Mouse (Mus musculus) macrophage (primary cell): ENCODE data around the gene Creld1. TPM values are rescaled to one million over a fixed set of nuclear protein-coding genes. Genes with fewer than 3 reads are reported as not detected.

ENCODE experiments used
- H3K27ac ChIP-seq: fragments of 350-480 bp; formaldehyde crosslinking; 2 replicates; pipeline ENCODE4 v1.9.0; 2021
- H3K36me3 ChIP-seq: fragments of 350-480 bp; formaldehyde crosslinking; 2 replicates; pipeline ENCODE4 v1.9.0; 2021; ENCODE audit errors: inconsistent target
- H3K4me3 ChIP-seq: fragments of 350-480 bp; formaldehyde crosslinking; 2 replicates; pipeline ENCODE4 v1.9.0; 2021; ENCODE audit errors: inconsistent target
- H3K79me2 ChIP-seq: fragments of 350-480 bp; formaldehyde crosslinking; 2 replicates; pipeline ENCODE4 v1.9.0; 2021; ENCODE audit errors: inconsistent target
- WGBS: methylation state at CpG from one replicate; pipeline ENCODE4 v1.1.7; 2026; ENCODE audit warnings: inconsistent platforms; ENCODE audit not compliant: missing documents; 5-methylcytosine and 5-hydroxymethylcytosine counted together
- polyA plus RNA-seq: library from polyadenylated mRNA; stranded (reverse); fragments of 250-400 nt; gene quantifications from 3 replicates; pipeline ENCODE4 v1.2.4, GENCODE M21; 2018; ENCODE audit warnings: inconsistent platforms

The Creld1 gene
- polyA plus RNA-seq, 1 experiment from 2014 or later: 17.8 TPM

DNA sequence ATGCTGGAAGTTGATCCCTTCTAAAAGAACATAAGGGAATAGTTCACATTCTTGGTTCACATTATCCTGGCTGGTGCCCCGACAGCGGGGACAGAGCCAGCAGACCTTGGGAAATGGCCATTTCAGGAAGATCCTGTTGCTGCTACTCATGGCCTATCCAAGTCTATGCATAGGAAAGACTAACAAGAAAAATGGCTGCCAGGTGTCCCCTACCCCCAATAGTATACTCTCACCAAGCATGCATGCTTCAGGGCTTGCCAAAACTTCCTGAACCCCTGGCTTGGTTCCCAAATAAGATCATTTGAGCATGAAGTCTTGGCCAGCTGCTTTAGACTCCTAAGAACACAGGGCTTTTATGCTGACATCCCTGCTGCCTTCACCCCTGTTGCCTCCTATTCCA is 31.3 kb upstream of the Creld1 start:
- no peaks in the 10 kb centered on the region for H3K79me2 ChIP-seq
- H3K4me3 ChIP-seq: no peak overlapping the region
- 93% methylated on average over 2 of the region's 2 CpGs for WGBS
- H3K36me3 ChIP-seq: peaks cover 14% of the 10 kb centered on the region; the same call in 1 of the 2 replicates
- no peak overlapping the region for H3K27ac ChIP-seq

GRCm38 (mm10) chr6:113455007-113455406 is 28.1 kb upstream of the Creld1 start:
- H3K79me2 ChIP-seq: no peaks in the 10 kb centered on the region
- no peak overlapping the region for H3K4me3 ChIP-seq
- H3K27ac ChIP-seq: no peak overlapping the region
- no peaks in the 10 kb centered on the region for H3K36me3 ChIP-seq
- 22% methylated on average over 5 of the region's 5 CpGs for WGBS

GRCm38 (mm10) chr6:113457952-113458534 is 25.1 kb upstream of the Creld1 start, which contains the start of gene Il17re:
Gene Il17re (plus strand): TSS chr6:113458484.
- Histone ChIP-seq H3K4me3 (no peak within 1 kb of the TSS), H3K27ac (no peak within 1 kb of the TSS), H3K36me3 (no peaks in the 10 kb centered on the region), H3K79me2 (no peaks in the 10 kb centered on the region)
- 17% methylated on average over 7 of the region's 10 CpGs for WGBS

- Histone ChIP-seq H3K27ac (no peak overlapping the region), H3K79me2 (no peaks in the 10 kb centered on the region), H3K4me3 (no peak overlapping the region), H3K36me3 (no peaks in the 10 kb centered on the region)
- 54% methylated on average over 8 of the region's 10 CpGs for WGBS
Measured at GRCm38 (mm10) chr6:113458635-113459034, 24.5 kb upstream of the Creld1 start.

- no peak overlapping the region for H3K27ac ChIP-seq
- no peaks in the 10 kb centered on the region for H3K36me3 ChIP-seq
- 81% methylated on average over 7 of the region's 7 CpGs for WGBS
- H3K79me2 ChIP-seq: no peaks in the 10 kb centered on the region
- H3K4me3 ChIP-seq: no peak overlapping the region
Measured at GRCm38 (mm10) chr6:113464040-113464439, 19.1 kb upstream of the Creld1 start.

- Histone ChIP-seq H3K4me3 (no peak overlapping the region), H3K79me2 (no peaks in the 10 kb centered on the region), H3K27ac (no peak overlapping the region), H3K36me3 (no peaks in the 10 kb centered on the region)
- WGBS: 87% methylated on average over 5 of the region's 5 CpGs
Measured at GRCm38 (mm10) chr6:113465602-113466001, 17.5 kb upstream of the Creld1 start.

DNA sequence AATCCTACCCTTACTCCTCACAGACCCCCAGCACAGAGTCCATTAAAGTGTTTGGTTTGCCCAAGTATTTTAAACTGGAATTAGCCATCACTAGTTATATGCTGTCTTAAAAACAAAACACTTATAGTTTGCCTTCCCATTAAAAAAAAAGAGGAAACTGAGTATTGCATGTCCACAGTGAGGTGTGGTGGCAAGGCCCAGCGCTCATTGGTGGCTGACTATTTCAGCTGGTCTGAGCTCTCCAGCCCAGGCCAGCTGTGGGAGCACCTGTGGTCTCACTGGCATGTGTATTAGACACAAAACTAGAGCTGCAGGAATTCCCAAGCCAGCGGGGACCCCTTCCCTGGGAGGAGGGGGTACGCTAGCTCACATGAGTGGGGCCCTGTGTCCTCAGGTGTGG is 14.6 kb upstream of the Creld1 start:
- no peak overlapping the region for H3K4me3 ChIP-seq
- H3K36me3 ChIP-seq: no peaks in the 10 kb centered on the region
- H3K79me2 ChIP-seq: no peaks in the 10 kb centered on the region
- H3K27ac ChIP-seq: no peak overlapping the region
- WGBS: 58% methylated on average over 3 of the region's 3 CpGs

DNA sequence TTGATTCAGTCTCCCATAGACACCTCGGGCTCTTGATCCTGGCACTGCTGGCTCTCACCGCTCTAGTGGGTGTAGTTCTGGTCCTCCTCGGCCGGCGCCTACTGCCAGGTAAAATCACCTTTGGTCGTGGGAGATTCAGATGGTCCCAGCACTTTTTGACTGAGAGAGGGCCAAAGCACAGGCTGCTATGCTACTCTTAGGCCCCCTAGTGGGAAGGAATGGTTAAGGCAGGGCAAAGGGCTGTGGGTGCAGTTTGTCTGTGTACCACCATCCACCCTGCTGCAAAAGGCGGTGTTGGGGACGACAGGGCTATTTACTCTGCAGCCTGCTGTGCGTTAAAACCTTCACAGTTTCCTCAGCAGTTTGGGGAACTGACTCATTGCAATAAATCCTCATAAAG is 14.1 kb upstream of the Creld1 start:
- H3K27ac ChIP-seq: no peak overlapping the region
- no peaks in the 10 kb centered on the region for H3K79me2 ChIP-seq
- H3K4me3 ChIP-seq: no peak overlapping the region
- WGBS: 6% methylated on average over 9 of the region's 9 CpGs
- no peaks in the 10 kb centered on the region for H3K36me3 ChIP-seq

GRCm38 (mm10) chr6:113469432-113469831 is 13.7 kb upstream of the Creld1 start:
- H3K27ac ChIP-seq: no peak overlapping the region
- H3K4me3 ChIP-seq: no peak overlapping the region
- H3K79me2 ChIP-seq: no peaks in the 10 kb centered on the region
- WGBS: 6% methylated on average over 31 of the region's 31 CpGs
- H3K36me3 ChIP-seq: no peaks in the 10 kb centered on the region

DNA sequence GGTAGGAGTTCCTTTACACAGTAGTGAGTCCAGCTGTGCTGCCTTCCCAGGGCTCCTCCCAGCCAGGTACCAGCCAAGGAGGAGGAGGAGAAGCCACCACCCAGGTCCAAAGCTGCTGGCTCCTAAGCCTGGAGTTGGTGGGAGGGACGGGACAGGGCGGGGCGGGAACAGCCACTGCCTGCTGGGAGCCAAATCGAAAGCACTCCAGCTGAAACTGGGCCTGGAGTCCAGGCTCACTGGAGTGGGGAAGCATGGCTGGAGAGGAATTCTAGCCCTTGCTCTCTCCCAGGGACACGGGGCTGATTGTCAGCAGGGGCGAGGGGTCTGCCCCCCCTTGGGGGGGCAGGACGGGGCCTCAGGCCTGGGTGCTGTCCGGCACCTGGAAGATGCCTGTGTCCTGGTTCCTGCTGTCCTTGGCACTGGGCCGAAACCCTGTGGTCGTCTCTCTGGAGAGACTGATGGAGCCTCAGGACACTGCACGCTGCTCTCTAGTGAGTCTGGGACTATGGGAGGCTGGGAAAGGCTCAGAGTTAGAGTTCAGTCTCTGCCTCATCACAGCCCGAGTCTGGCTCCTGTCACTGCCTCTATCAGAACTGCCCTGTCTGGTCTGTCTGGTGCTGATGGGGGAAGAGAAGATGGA is 11.7 kb upstream of the Creld1 start, which contains the start of gene Il17rc:
TSS of gene Il17rc (plus strand) at position 131 of the 640 bp plus-strand sequence.
- Histone ChIP-seq H3K79me2 (no peaks in the 10 kb centered on the region), H3K27ac (no peak within 1 kb of the TSS), H3K36me3 (no peaks in the 10 kb centered on the region), H3K4me3 (no peak within 1 kb of the TSS)
- 85% methylated on average over 12 of the region's 12 CpGs for WGBS

GRCm38 (mm10) chr6:113472061-113472460 is 11.0 kb upstream of the Creld1 start:
- no peak overlapping the region for H3K27ac ChIP-seq
- H3K79me2 ChIP-seq: no peaks in the 10 kb centered on the region
- no peaks in the 10 kb centered on the region for H3K36me3 ChIP-seq
- no peak overlapping the region for H3K4me3 ChIP-seq
- 87% methylated on average over 10 of the region's 10 CpGs for WGBS

GRCm38 (mm10) chr6:113473246-113473645 is 9.9 kb upstream of the Creld1 start:
- no peaks in the 10 kb centered on the region for H3K36me3 ChIP-seq
- H3K79me2 ChIP-seq: no peaks in the 10 kb centered on the region
- 86% methylated on average over 2 of the region's 2 CpGs for WGBS
- no peak overlapping the region for H3K4me3 ChIP-seq
- no peak overlapping the region for H3K27ac ChIP-seq

DNA sequence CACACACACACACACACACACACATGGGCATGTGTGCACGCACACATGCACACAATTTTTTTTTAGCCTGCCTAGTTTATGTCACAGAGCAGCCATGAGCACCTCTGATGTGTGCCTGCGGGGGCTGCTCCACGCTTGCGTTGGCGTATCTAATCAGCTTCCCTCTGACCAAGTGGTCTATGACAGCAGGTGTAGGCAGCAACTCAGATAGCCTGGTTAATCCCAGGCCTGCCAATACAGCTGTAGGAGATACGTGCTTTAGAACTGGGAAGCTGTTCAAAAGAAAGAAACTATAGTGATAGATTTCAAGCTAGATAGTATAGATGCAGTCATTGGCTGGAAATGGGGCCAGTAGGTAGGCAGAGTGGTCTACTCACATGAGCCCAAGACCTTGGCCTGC is 9.4 kb upstream of the Creld1 start:
- Histone ChIP-seq H3K36me3 (no peaks in the 10 kb centered on the region), H3K4me3 (no peak overlapping the region), H3K27ac (no peak overlapping the region), H3K79me2 (no peaks in the 10 kb centered on the region)
- WGBS: 95% methylated on average over 6 of the region's 6 CpGs

DNA sequence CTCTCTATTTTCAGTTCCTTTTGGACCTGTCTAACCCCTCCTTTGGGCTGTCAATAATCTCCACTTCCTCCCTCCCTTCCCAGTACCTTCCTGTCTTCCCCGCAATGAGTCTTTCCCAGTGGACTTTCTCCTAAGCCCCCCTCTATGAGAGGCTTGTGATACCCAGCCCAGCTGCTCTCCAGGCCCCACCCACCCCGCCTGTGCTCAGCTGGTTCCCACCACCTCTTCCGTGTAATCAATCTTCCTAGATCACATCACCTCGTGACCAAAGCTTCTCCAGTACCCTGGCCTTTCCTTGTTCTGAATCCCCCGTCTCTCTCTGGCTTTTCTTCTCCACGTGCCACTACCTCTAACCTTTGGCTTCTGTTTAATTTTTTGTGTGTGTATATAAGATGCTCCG is 5.7 kb upstream of the Creld1 start:
- 70% methylated on average over 6 of the region's 7 CpGs for WGBS
- no peaks in the 10 kb centered on the region for H3K36me3 ChIP-seq
- no peaks in the 10 kb centered on the region for H3K79me2 ChIP-seq
- H3K4me3 ChIP-seq: no peak overlapping the region
- no peak overlapping the region for H3K27ac ChIP-seq

DNA sequence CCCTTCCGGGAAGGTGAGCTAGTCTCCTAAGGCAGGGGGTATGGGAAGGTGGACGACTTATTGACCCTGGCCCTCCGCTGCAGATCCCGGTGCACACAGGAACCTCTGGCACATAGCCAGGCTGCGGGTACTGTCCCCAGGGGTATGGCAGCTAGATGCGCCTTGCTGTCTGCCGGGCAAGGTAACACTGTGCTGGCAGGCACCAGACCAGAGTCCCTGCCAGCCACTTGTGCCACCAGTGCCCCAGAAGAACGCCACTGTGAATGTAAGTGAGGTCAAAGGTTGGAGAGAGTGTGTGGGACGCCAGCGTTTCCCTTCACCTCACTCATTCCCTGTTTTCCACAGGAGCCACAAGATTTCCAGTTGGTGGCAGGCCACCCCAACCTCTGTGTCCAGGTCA is 4.2 kb upstream of the Creld1 start:
- no peak overlapping the region for H3K4me3 ChIP-seq
- 96% methylated on average over 10 of the region's 10 CpGs for WGBS
- H3K27ac ChIP-seq: no peak overlapping the region

More for the DNA sequence above, 4.2 kb upstream of the Creld1 start:
- Histone ChIP-seq H3K36me3 (no peaks in the 10 kb centered on the region), H3K79me2 (no peaks in the 10 kb centered on the region; the same call in 1 of the 2 replicates)
